Mouse (Mus musculus): ENCODE results near the gene Etaa1. TPM values are rescaled to one million over a fixed set of nuclear protein-coding genes. Genes with fewer than 3 reads are reported as not detected.

The Etaa1 gene
- polyA plus RNA-seq (2015; fragmentation: Nextera tagmentation; extraction: Ambion mirVana) = 7.8 and 8.4 TPM in 2 replicates

GRCm38 (mm10) chr11:17953231-17954134 is at the start of gene Etaa1:
TSS of gene Etaa1 (minus strand) at chr11:17953875.
- Histone ChIP-seq H3K9ac (peak within 1 kb of the TSS; percentile 82), H3K27ac (peak within 1 kb of the TSS; percentile 93), H3K4me2 (peak within 1 kb of the TSS; percentile 46), H3K4me1 (peaks cover 2% of the 10 kb centered on the region; the same call in 1 of the 2 replicates), H3K36me3 (peaks cover 21% of the 10 kb centered on the region), H3K4me3 (peak within 1 kb of the TSS; percentile 80), H3K27me3 (no peaks in the 10 kb centered on the region), H3K9me3 (no peaks in the 10 kb centered on the region)
- peak; percentile 100 for ATAC-seq (ENCODE audit: insufficient number of reproducible peaks, low FRiP score, low TSS enrichment, low read depth)
- WGBS = under 1% methylated on average over 69 of the region's 69 CpGs

DNA sequence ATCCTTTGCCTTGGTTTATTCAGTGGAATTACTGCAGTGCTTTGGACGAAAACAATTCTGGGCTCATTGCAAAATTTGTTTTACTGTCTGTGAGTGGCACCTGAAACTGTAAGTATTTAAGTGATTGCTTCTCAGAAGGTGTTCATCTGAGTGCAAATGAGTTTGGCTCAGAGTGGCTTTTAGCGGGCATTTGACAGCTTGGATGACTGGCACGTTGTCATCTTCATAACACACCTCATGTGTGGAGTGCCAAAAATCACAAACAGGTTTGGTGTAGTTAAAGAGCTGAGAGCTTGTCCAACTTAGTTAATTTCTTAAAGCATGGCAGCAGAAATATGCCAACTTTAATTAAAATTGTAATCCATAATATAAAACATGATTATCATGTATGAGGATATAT is 40.5 kb upstream of the Etaa1 start:
- Histone ChIP-seq H3K4me3 (no peak overlapping the region), H3K9ac (no peak overlapping the region), H3K27me3 (no peaks in the 10 kb centered on the region), H3K9me3 (no peaks in the 10 kb centered on the region), H3K4me1 (no peaks in the 10 kb centered on the region), H3K36me3 (no peaks in the 10 kb centered on the region), H3K4me2 (no peak overlapping the region), H3K27ac (no peak overlapping the region)
- ATAC-seq (ENCODE audit: insufficient number of reproducible peaks, low FRiP score, low TSS enrichment, low read depth) = no peak
- WGBS = 77% methylated on average over 3 of the region's 3 CpGs

GRCm38 (mm10) chr11:17992311-17992710 is 38.6 kb upstream of the Etaa1 start:
- Histone ChIP-seq H3K4me3 (no peak overlapping the region), H3K27ac (no peak overlapping the region), H3K4me2 (no peak overlapping the region), H3K9me3 (no peaks in the 10 kb centered on the region), H3K9ac (no peak overlapping the region), H3K36me3 (no peaks in the 10 kb centered on the region), H3K27me3 (no peaks in the 10 kb centered on the region), H3K4me1 (no peaks in the 10 kb centered on the region)
- ATAC-seq (ENCODE audit: insufficient number of reproducible peaks, low FRiP score, low TSS enrichment, low read depth) = no peak
- 83% methylated on average over 9 of the region's 9 CpGs for WGBS

- no peaks in the 10 kb centered on the region for H3K36me3 ChIP-seq
- no peak overlapping the region for H3K4me2 ChIP-seq
- H3K9me3 ChIP-seq = no peaks in the 10 kb centered on the region
- H3K27me3 ChIP-seq = no peaks in the 10 kb centered on the region
- H3K4me3 ChIP-seq = no peak overlapping the region
- H3K4me1 ChIP-seq = no peaks in the 10 kb centered on the region
- ATAC-seq (ENCODE audit: insufficient number of reproducible peaks, low FRiP score, low TSS enrichment, low read depth) = no peak
- WGBS = 78% methylated on average over 2 of the region's 2 CpGs
- H3K27ac ChIP-seq = no peak overlapping the region
- no peak overlapping the region for H3K9ac ChIP-seq
Observed at GRCm38 (mm10) chr11:17983331-17983730, 29.7 kb upstream of the Etaa1 start.

- Histone ChIP-seq H3K27me3 (no peaks in the 10 kb centered on the region), H3K4me3 (no peak overlapping the region), H3K27ac (no peak overlapping the region), H3K36me3 (no peaks in the 10 kb centered on the region), H3K4me1 (no peaks in the 10 kb centered on the region), H3K4me2 (no peak overlapping the region), H3K9ac (no peak overlapping the region), H3K9me3 (no peaks in the 10 kb centered on the region)
- WGBS = 48% methylated on average over 4 of the region's 4 CpGs
- no peak for ATAC-seq (ENCODE audit: insufficient number of reproducible peaks, low FRiP score, low TSS enrichment, low read depth)
Observed at GRCm38 (mm10) chr11:17981246-17981645, 27.6 kb upstream of the Etaa1 start.

- H3K27me3 ChIP-seq = no peaks in the 10 kb centered on the region
- no peak overlapping the region for H3K9ac ChIP-seq
- no peak overlapping the region for H3K4me2 ChIP-seq
- ATAC-seq (ENCODE audit: insufficient number of reproducible peaks, low FRiP score, low TSS enrichment, low read depth) = no peak
- no peaks in the 10 kb centered on the region for H3K4me1 ChIP-seq
- 79% methylated on average over 3 of the region's 3 CpGs for WGBS
- no peak overlapping the region for H3K4me3 ChIP-seq
- no peaks in the 10 kb centered on the region for H3K9me3 ChIP-seq
- H3K36me3 ChIP-seq = no peaks in the 10 kb centered on the region
- H3K27ac ChIP-seq = no peak overlapping the region
Observed at GRCm38 (mm10) chr11:17975581-17975980, 21.9 kb upstream of the Etaa1 start.

- H3K27ac ChIP-seq = no peak overlapping the region
- WGBS = under 1% methylated on average over 3 of the region's 3 CpGs
Observed at GRCm38 (mm10) chr11:17952791-17953190, 884 bp downstream of the Etaa1 start.

DNA sequence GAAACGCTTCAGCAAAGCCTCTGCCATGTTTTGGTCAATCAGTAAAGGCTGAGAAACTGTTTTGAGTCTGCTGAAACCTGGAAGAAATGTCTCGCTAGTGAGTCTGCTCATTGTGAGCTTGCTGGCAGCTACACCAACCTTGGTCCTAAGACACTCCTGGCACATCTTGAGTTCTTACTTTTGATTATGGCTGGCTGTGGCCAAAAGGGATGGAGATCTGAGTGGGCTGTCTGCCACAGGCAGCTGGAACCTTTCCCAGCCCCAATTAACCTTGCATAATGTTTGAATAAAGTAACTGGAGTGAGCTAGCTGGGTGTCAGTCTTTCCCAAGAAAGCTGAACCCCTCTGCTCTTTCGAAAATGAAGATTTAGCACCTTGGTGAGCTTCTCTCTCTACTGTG is 2.3 kb downstream of the Etaa1 start:
- no peak overlapping the region for H3K27ac ChIP-seq
- H3K4me3 ChIP-seq = no peak overlapping the region
- WGBS = 78% methylated on average over 3 of the region's 3 CpGs
- no peak overlapping the region for H3K9ac ChIP-seq
- peaks cover 33% of the 10 kb centered on the region for H3K36me3 ChIP-seq
- no peaks in the 10 kb centered on the region for H3K9me3 ChIP-seq
- no peaks in the 10 kb centered on the region for H3K27me3 ChIP-seq
- no peak for ATAC-seq (ENCODE audit: insufficient number of reproducible peaks, low FRiP score, low TSS enrichment, low read depth)
- H3K4me1 ChIP-seq = peaks cover 2% of the 10 kb centered on the region; the same call in 1 of the 2 replicates
- H3K4me2 ChIP-seq = no peak overlapping the region

More at GRCm38 (mm10) chr11:17952791-17953190, 884 bp downstream of the Etaa1 start:
- H3K9me3 ChIP-seq = no peaks in the 10 kb centered on the region
- peak overlapping the region; percentile 80 for H3K4me3 ChIP-seq
- H3K36me3 ChIP-seq = peaks cover 22% of the 10 kb centered on the region
- ATAC-seq (ENCODE audit: insufficient number of reproducible peaks, low FRiP score, low TSS enrichment, low read depth) = no peak
- peaks cover 2% of the 10 kb centered on the region; the same call in 1 of the 2 replicates for H3K4me1 ChIP-seq
- no peaks in the 10 kb centered on the region for H3K27me3 ChIP-seq
- H3K9ac ChIP-seq = peak overlapping the region; percentile 82
- peak overlapping the region; percentile 46 for H3K4me2 ChIP-seq

DNA sequence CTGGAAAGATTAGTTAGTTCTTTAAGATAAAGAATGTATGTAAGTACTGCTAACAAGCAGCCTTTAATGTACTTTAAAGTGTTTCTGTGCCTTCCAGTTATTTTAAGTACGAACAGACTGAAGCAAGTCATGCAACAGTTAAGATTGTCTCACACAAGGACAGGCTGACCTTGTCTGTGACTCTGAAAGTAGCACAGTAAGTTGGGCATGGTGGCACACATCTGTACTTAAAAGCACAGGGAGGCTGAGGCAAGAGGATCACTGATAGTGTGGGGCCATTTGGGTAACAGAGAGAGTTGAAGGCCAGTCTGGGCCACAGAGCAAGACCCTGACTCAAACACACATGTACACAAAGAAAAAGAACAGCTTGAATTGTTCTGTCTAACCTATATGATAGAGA is 14.5 kb downstream of the Etaa1 start:
- Histone ChIP-seq H3K4me3 (no peak overlapping the region), H3K9ac (no peak overlapping the region), H3K9me3 (no peaks in the 10 kb centered on the region), H3K4me1 (no peaks in the 10 kb centered on the region), H3K4me2 (no peak overlapping the region), H3K27me3 (no peaks in the 10 kb centered on the region), H3K36me3 (peaks cover 16% of the 10 kb centered on the region), H3K27ac (no peak overlapping the region)
- no peak for ATAC-seq (ENCODE audit: insufficient number of reproducible peaks, low FRiP score, low TSS enrichment, low read depth)
- WGBS = 86% methylated on average over 1 of the region's 1 CpGs

DNA sequence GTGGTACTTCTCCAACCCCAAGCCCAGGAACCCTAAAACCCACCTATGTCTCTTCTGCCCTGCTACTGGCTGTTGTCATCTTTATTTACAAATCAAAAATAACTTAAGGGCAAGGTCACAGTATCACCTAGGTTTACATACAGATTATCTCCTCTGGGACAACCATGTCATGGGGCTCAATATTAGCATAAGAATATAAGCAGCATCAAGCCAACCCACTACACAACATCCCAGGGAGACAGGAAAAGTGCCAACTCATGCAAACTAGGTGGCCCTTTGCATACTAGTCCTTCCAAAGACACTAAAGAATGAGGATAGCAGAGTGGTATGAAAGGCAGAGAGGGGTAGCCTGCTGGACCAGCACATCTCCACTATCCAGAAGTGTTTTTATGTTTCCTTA is 15.7 kb downstream of the Etaa1 start:
- H3K9me3 ChIP-seq = no peaks in the 10 kb centered on the region
- H3K27ac ChIP-seq = no peak overlapping the region
- no peaks in the 10 kb centered on the region for H3K27me3 ChIP-seq
- H3K4me2 ChIP-seq = no peak overlapping the region
- no peak overlapping the region for H3K4me3 ChIP-seq
- H3K4me1 ChIP-seq = no peaks in the 10 kb centered on the region
- H3K36me3 ChIP-seq = peaks cover 16% of the 10 kb centered on the region
- no peak overlapping the region for H3K9ac ChIP-seq
- no peak for ATAC-seq (ENCODE audit: insufficient number of reproducible peaks, low FRiP score, low TSS enrichment, low read depth)

- H3K27ac ChIP-seq = no peak overlapping the region
- H3K9ac ChIP-seq = no peak overlapping the region
- no peaks in the 10 kb centered on the region for H3K4me1 ChIP-seq
- no peak for ATAC-seq (ENCODE audit: insufficient number of reproducible peaks, low FRiP score, low TSS enrichment, low read depth)
- WGBS = 74% methylated on average over 4 of the region's 4 CpGs
- H3K4me3 ChIP-seq = no peak overlapping the region
- H3K36me3 ChIP-seq = no peaks in the 10 kb centered on the region
- H3K9me3 ChIP-seq = no peaks in the 10 kb centered on the region
- no peak overlapping the region for H3K4me2 ChIP-seq
- H3K27me3 ChIP-seq = no peaks in the 10 kb centered on the region
Observed at GRCm38 (mm10) chr11:17917905-17918304, 35.8 kb downstream of the Etaa1 start.

GRCm38 (mm10) chr11:17917101-17917500 is 36.6 kb downstream of the Etaa1 start:
- Histone ChIP-seq H3K27me3 (no peaks in the 10 kb centered on the region), H3K36me3 (no peaks in the 10 kb centered on the region), H3K9me3 (no peaks in the 10 kb centered on the region), H3K4me2 (no peak overlapping the region), H3K4me3 (no peak overlapping the region), H3K27ac (no peak overlapping the region), H3K4me1 (no peaks in the 10 kb centered on the region), H3K9ac (no peak overlapping the region)
- no peak for ATAC-seq (ENCODE audit: insufficient number of reproducible peaks, low FRiP score, low TSS enrichment, low read depth)
- WGBS = 87% methylated on average over 5 of the region's 5 CpGs
